Mouse (Mus musculus) cerebellum, adult (tissue): ENCODE results near the gene Orm1.
"Not testable (repeated sequence)": the region's sequence is repeated elsewhere in the genome, so short reads cannot be mapped to it uniquely, and the experiment has no call there.

Experiments
- ATAC-seq: cut with Nextera tagmentation; 2 replicates; pipeline ENCODE4 v1.9.2; 2017; ENCODE audit warnings: mild to moderate bottlenecking, moderate library complexity, mixed read lengths; ENCODE audit not compliant: insufficient number of reproducible peaks, low FRiP score, low TSS enrichment

The Orm1 gene

DNA sequence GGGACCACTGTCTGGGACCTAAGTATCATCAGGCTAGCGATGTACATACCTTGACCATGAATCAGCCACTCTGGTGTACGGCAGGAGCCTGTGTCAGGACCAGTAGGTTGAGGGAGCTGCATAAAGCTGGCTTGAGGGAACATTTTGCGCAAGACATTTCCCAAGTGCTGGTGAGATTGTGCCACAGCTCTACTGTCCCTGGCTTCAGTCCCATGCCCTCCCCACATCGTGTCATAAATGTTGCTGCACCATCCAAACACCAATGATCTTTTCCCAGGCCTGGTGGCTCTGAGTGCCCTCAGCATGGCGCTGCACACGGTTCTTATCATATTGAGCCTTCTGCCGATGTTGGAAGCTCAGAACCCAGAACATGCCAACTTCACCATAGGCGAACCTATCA, at the start of gene Orm1:
Gene Orm1, plus strand, starts transcription at position 266 of the 400 bp plus-strand sequence.
- no peak for ATAC-seq

DNA sequence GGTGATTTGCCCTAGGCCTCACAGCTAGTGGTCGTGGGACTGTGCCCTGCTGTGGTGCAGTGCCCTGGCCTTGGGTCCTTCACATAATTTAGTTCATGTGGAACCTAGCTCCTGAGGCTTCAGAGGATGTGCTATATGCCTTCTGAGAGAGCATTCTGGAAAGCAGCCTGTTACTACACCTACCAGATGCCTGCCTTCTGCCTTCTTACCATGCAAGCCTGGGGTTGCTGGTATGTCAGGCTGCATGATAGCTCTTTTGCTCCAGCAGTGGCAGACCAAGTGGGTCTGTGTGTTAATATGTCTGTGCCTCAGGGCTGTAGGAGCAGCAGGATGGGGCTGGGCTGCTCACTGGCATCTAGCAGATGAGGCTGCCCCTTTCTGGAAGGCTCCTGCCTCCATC, 48.7 kb upstream of the Orm1 start:
- no peak for ATAC-seq

DNA sequence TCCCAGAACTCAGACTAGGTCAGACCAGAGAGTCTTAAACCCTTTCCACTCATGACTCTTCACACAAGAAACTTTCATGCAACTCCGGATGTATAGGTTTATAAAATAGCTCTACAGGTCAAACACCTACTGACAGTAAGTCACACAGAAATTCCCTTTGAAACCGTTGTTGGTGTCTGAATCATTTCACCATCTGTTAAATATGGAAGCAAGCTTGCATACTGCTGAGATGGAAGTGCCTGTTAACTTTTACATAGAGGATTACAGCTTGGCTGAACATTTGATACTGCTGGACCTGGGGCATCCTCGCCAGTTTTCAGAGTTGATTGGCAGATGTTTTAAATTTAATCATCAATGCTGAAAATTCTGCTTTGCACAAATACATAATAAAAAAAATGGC, 48.1 kb upstream of the Orm1 start:
- no peak for ATAC-seq

DNA sequence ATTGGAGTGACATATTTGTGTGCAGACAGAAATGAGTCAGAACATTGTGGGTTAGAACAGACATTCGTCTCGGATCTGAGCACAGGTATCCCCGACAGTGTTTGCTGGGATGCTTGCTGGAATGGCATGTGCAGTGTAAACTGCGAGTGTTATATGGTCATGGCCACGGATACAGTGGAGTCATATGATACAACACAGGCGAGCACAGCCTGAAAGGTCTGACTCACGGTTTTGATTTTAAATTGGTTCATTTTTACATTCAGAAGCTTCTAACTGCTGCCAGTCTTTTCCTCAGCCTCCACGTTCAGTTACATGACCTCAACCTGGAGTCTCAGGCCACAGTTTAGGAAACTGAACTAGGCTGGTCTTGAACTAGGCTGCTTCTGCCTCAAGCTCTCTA, 47.5 kb upstream of the Orm1 start:
- ATAC-seq, result no peak

DNA sequence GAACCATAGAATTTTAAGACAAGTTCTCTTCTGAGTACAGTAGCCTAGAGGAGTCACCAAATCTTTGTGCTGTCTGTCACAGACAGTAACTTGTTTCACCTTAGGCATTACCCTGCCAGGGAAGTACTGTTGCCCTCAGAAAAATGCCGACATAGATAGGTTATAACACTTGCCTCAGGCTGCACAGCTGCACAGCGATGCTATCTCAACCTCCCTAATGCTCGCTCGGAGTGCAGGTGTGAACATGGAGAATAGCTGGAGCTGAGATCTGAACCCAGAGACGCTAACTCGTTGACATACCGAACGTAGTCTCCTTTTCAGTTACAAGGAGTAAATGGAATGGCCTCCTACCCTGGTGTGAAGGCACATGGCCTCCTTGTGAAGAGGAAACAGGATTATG, 46.2 kb upstream of the Orm1 start:
- ATAC-seq, result no peak

DNA sequence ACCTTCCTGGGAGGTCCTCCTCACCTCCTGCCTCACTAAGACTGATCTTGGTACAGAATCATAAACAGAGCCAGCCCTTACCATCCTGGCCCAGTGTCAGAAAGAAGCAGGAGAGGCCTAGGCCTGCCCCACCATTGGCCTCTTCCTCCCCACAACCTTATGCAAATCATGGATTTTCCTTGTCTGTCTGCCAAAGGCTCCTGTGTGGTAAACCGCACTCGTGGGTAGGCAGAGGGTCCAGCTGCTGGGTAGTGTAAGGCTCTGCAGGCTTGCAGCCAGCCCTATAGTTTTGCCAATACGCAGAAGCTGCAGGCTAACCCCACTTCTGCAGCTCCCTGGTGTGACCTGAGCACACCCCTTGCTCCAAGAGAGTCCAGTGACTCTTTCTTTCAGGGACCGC, 41.7 kb upstream of the Orm1 start:
- ATAC-seq, result no peak

DNA sequence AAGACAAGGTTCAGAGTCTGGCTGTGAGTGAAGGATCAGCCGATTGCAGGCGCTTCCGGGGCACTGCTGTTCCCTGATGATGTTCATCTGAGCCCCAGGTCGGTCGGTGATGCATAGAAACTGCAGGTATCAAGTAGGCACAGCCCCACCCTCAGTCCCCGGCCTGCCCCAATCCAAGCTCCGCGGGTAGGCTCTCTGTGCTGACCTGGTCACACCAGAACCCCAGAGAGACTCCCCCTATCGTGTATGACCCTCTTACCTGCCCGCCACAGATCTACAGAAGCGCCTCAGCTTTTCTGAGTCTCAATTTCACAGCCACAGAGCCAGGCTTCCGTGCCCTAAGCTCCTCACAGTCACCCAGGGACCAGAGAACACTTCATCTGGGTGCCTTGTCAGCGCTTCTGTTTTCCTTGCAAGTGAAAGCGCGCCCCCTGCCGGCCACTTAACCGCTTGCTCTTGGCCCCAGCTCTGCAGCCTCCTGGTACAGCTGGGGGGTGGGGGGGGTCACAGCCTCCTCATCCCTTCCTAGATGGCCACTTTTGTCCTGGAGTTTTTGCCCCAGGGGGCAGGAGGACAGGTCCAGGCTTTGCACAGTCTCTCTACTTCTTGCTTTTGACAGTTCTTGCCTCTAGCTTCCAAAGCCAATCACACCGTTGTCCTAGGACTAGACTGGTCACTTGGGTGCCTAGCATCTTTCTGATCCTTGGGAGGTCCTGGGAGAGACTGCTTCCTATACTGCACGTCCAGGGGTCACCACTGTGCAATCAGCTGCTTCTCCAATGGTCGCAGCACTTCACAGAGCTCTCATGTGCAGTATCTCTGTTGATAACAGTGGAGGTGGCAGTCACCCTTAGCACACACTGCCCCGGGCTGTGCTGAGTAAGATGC, 36.9 kb upstream of the Orm1 start:
- peak; percentile 59 for ATAC-seq

DNA sequence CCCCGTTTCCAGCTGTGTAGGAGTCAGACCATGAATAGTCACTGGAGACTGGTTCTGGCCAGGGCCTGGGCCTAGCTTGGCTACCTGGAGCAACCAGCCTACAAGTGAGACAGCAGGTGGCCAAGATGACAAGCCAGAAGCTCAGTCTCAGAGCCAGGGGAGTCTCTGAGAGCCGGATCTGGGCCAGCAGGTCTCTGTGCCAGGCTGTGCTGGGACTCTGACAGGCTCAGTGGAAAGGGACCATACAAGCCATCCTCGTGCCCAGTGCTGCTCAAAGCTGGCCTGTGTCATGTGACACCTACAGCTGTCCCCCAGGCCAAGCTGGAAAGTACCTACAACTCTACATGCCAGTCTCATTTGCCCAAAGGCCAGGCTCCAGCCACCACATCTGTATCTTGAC, 36.0 kb upstream of the Orm1 start:
- ATAC-seq, result peak; percentile 60

DNA sequence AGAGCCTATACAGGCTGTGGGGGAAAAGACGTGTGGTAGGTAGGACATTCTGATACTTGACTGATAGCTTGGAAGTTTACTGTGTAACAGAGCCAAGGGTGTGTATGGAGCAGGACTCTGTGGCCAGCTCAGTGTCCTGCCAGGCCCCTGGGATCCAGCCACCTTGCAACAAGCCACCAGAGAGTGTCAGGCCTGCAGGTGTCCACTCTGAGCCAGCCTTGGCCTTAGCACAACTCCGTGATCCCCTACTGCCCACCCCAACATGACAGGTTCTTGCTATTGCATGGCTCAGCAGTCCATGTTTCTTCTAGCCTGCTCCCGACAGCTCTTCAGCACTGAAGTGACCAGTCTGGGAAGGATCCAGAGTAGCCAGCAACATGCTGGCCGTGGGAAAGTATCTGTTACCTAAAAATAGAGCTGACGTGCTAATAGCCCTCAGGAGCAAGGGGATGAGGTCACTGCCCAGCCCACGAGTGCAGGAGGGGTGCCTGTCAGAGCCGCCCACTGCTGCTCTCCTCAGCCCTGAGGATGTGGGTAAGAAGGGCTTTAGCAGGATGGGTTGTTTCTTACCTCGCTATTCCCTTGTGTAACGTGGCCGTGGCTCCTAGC, 34.0 kb upstream of the Orm1 start:
- no peak for ATAC-seq

DNA sequence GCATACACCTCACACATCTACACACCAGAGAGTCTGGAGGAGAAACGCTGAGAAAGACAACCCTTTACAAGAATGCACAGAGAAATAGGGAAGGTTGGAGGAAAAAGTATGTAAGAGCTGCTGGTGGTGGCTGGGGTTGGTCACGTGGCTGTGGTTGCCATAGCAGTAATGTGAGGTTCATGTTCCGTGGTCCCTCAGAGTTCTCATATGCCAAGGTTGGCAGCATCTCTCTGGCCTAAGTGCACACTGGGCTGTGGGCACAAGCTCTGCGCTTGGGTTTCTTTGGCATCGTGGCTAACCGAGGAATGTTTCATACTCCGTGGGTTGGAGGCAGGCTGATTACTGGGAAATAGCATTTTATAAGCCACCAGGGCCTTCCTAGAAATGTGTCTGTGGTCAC, 32.9 kb upstream of the Orm1 start:
- ATAC-seq, result no peak

DNA sequence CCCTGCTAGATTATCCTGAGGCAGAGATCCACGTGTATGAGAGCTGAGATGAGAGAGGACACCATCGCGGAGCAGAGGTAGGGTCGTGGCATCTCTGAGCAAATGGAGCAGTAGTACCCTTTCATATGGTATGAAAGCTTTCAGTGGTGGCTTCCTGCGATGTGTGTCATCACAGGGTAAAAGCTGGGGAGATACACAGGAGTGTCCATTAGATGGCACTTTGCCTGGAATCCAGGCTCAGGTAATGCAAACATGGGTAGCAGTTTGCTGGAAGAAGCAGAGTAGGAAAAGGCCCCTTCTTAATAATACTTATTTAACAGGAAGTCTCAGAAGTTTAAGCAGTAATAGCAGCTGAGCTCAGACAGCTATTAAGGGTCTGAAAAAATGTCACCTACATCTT, 30.3 kb upstream of the Orm1 start:
- ATAC-seq, result no peak

DNA sequence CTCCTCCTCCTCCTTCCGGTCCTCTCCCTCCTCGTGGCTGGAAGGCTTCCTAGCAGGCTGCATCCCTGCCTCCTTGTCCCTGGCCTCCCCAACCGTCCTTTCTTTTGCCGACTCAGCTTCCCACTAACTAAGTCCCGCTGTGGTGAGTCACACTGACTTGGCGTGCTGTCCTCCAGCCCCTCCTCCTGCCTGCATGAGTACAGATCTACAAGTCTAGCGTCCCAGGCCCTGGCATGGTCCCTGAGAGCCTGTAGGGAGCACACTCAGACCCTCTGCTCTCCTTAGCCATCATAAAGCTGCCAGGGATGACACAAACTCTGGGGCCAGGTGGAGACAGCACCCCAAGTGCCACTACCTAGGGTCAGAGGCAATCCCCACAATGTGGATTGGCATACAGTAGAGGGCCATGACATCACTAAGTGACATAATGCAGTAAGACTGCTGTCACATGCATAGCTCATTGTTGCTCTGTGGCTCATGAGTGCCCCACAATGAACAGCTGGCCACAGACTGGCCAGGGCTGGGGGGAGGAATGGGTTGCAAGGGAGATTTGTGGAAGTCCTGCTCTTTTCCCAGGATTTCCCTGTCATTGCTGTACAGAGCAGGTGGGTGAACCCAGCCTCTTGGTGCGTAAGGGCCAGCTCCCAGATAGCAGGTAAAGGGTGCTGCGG, 28.1 kb upstream of the Orm1 start:
- no peak for ATAC-seq

DNA sequence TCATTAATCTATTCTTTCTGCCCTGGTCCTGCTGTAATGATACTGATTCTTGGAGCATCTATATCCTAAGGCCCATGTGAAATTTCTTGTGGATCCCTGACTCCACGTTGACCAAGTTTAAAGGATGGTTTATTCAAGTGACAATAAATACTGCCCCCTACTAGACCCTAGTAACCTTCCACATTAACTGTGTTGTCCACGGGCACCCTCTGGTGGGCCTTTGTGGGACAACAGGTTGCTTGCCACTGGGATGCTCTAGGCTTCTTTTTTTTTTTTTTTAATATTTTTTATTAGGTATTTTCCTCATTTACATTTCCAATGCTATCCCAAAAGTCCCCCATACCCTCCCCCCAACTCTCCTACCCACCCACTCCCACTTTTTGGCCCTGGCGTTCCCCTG, 24.8 kb upstream of the Orm1 start:
- not testable (repeated sequence) for ATAC-seq

DNA sequence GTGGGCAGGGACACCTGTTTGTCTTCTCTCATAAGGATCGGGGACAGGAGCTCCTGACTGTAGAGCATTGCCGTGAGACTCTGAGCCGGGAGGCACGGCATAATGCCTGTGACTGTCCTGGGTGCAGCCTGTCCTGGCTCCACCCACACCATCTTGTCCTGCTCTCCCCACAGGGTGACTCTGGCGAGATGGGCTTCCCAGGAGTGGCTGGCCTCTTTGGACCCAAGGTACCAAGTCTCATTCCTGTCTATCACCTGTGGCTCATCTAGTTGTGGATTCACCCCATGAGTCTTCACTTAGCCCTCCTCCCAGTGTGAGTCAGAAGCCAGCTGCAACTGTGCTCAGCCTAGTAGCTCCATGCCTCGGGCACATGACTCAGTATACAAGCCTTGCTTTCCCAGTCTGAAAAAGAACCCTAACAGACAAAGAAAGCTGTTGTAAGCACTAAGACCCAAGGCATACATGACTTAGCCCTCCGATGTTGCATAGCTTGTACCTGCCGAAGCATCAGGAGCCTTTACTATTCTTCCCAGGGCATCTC, 21.0 kb upstream of the Orm1 start:
- ATAC-seq, result no peak

DNA sequence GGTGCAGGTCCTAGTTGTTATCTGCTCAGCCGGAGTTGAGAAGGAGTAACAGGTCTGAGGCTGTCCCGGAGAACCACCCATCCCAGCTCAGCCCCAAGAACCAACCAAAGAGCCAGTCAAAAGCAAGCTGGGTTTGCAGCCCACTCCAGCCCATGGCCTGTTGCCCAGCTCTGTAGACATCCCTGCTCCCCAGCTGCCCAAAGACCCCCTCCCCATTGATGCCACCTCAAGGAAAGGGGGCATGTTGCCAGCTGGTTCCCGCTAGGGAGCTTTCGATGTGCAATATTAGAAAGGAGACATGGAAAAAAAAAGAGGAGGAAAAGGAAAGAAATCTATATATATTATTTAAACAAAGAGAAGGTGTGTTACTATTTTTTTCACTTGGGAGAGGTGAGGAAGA, 11.0 kb upstream of the Orm1 start:
- ATAC-seq, result no peak

DNA sequence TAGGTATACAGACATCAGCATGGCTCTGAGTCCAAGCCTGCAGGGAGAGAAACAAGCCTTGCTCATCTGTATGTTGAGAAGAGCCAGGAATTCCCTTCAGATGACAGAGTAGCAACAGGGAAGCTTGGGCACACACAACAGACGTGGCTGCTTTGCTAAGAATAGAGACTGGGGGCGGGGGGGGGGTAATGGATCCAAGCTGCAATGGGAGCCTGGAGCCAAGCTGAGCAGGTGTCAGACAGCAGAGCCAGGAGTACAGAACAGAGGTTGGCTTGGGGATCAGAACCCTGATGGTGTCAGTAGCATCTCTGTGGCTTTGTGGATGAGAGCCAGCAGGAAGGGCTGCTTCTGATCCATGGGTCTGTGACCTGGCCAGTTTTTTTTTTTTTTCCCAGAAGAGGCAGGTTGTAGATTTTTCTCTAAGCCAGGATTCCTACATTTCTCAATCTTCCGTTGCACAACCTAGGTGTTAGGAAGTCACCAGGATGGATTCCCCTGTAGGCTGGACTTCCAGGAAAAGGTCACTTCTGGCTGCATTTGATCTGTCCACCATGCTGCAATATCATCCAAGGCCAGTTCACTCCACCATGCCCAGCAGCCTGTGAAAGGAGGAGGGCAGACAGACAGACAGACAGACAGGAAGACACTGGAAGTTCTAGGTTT, 5.8 kb upstream of the Orm1 start:
- ATAC-seq, result peak; percentile 49; the same call in 1 of the 2 replicates

DNA sequence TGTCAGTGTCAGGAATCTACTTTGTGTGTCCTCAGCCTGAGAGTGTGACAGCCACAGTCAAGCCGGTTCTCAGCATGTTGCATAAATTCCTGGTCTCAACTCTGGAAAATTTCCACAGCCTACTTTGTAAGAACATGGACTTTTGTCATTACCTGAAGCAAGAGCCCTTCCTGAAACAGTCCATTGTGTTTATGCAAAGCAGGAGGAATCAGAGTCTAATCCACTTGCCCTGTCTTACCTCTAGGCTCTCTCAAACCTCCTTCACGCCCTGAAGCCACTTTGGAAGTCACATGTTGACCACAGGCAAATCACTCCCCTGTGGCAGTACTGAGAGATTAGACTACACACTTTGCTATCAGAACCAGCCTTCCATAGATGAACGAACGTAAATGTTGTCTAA, 1.9 kb upstream of the Orm1 start:
- no peak for ATAC-seq

DNA sequence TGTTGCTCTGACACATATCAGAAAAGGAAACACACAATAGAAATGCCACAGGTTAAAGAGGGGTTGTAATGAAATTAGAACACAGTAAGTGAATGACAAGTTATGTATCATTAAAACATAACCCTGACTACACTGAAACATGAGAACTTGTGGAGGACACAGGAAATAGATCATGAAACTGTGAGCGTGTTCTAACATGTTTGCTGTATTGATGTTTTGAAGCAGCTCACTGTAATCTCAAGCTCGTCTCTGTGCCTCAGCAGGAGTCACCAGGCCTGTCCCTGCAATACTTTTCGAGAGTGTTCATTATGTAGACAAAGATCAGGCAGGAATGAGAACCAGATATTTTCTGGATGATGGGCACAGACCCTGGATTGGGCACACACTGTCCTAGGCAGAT, 752 bp upstream of the Orm1 start:
- no peak for ATAC-seq

DNA sequence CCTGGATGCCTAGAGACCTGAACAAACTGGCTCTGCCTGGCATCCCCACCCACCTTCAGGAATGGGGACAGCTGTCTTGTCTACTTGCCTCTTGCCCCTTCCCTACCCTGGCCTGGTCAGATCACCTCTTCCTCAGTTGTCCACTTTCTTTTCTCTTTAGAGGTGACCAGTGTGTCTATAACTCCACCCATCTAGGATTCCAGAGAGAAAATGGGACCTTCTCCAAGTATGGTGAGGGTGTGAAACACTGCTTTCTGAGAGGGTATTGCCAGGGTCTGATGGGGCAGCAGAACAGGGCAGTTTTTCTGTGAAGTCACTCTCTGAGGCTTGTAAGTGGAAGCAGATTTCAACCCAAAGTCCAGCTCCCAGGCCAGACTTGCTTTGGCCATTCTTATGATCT, 901 bp downstream of the Orm1 start:
- ATAC-seq, result no peak

DNA sequence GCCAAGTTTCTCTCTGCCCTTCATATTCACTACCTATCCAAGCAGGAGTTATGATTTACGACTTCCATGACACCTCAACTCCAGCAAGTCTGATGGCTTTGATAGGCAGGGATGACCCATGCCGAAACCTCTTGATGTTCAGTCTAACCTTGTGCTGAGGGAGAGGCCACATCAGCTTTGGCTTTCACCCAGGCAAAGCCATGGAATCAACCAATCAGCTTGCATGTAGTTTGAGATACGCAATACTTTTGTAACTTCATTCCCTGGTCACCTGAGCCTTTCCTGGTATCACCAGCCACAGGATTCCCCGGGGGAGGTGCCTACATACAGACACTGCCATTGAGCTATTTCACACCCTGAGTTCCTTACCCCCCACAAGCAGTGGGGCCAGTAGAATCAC, 2.3 kb downstream of the Orm1 start:
- no peak for ATAC-seq

DNA sequence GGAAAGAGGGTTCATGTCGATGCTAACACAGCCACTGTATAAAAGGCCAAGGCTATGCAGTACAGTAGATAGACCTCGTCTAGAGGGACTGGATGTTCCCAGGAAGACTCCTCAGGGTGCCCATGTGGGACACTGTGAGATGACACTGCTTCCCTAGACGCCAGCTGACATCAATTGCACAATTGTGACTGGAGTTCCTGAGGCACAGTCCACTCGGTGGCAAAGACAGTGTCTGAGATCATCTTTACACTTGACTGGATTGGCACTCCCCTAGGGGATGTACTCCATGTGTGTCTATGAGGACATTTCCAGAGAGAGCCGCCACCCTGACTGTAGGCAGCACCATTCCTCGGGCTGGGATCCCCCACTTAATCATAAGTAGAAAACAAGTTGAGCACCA, 4.2 kb downstream of the Orm1 start:
- no peak for ATAC-seq
